Comparison of ENCODE assay signal across 8 mouse cellular contexts in the genomic region with DNA sequence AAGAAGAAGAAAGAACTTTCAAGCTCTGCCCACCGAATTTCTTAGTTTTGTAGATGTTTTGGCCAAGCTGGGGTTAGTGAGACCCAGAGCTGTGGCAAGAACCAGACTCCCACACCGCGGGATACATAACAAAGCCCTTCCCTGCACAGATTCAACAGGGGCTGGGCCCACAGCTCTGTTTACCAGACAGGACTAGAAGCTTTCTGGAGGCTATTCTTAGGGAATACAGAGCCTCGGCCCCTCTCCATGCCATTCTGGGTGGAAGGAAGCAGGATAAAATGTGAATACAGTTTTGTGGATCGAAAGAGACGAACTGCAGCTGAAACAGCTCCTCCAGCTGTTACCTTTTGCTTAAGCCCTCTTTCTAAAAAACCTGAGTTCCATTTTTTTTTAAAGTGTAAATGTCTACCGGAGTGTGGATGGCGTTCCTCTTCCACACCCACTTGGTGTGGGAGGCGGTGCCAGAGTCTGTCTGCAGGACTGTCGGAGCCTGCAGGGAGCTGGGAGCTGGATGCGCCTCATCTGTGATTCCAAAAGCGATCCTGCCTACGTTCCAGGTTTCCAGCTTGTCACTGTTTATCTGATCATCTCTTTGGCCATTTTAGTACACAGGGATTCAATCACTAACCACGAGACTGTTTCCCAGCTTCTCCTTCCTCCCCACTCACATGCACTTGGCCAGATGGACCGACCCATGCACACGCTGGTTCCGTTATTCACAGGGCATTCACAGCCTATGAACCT. TPM values are rescaled to one million over a fixed set of nuclear protein-coding genes. Genes with fewer than 3 reads are reported as not detected.
DNase-seq lines count a peak whose midpoint lies in the region; ATAC-seq and TF ChIP-seq lines count a peak whose summit lies in the region.

No protein-coding gene starts in this region.

- peak overlapping the region; percentile 69 for H3K4me3 ChIP-seq in cerebellum, adult 2 months (replicated peaks; ENCODE audit: insufficient read depth, low read depth, low read length)
- peak overlapping the region; percentile 92 for H3K4me3 ChIP-seq in megakaryocyte, embryonic 14.5 days (replicated peaks)
- H3K4me3 ChIP-seq in hindbrain, embryonic 14.5 days (replicated peaks; ENCODE audit: low read length): peak overlapping the region; percentile 50
- peak overlapping the region; percentile 52 for H3K4me3 ChIP-seq in limb, embryonic 15.5 days

- WGBS in cerebellum, adult 2 months: 22% methylated on average over 17 of the region's 17 CpGs
- WGBS in hindbrain, embryonic 14.5 days: 16% methylated on average over 17 of the region's 17 CpGs
- 16% methylated on average over 17 of the region's 17 CpGs for WGBS in limb, embryonic 15.5 days

- no peak for TF ChIP-seq CTCF in cerebellum, adult 2 months (IDR thresholded peaks at IDR 0.05; ENCODE audit: borderline replicate concordance, insufficient read depth, low read depth, low read length)

- H3K4me2 ChIP-seq in hindbrain, embryonic 14.5 days (replicated peaks): peak overlapping the region; percentile 87
- H3K4me2 ChIP-seq in limb, embryonic 15.5 days: peak overlapping the region; percentile 99

- no peaks in the 10 kb centered on the region for H3K36me3 ChIP-seq in megakaryocyte, embryonic 14.5 days (replicated peaks; ENCODE audit: low read length)
- H3K36me3 ChIP-seq in hindbrain, embryonic 14.5 days (replicated peaks; ENCODE audit: control insufficient read depth, insufficient read depth): no peaks in the 10 kb centered on the region
- H3K36me3 ChIP-seq in limb, embryonic 15.5 days: no peaks in the 10 kb centered on the region

- no peaks in the 10 kb centered on the region; the same call in 1 of the 2 replicates for H3K4me1 ChIP-seq in cerebellum, adult 2 months (ENCODE audit: control insufficient read depth, insufficient read depth, low read length)
- H3K4me1 ChIP-seq in megakaryocyte, embryonic 14.5 days: peaks cover 18% of the 10 kb centered on the region
- H3K4me1 ChIP-seq in hindbrain, embryonic 14.5 days (replicated peaks; ENCODE audit: control insufficient read depth, insufficient read depth, low read length): peaks cover 18% of the 10 kb centered on the region; the same call in 1 of the 2 replicates
- peaks cover 21% of the 10 kb centered on the region for H3K4me1 ChIP-seq in limb, embryonic 15.5 days

- H3K9me3 ChIP-seq in megakaryocyte, embryonic 14.5 days: peaks cover 17% of the 10 kb centered on the region
- no peaks in the 10 kb centered on the region for H3K9me3 ChIP-seq in hindbrain, embryonic 14.5 days (ENCODE audit: control insufficient read depth, low read length)
- no peaks in the 10 kb centered on the region for H3K9me3 ChIP-seq in limb, embryonic 15.5 days

- no peak for ATAC-seq in megakaryocyte, adult 5-6 weeks (ENCODE audit: poor library complexity, severe bottlenecking)
- peak; percentile 24; the same call in 1 of the 2 replicates for ATAC-seq in hindbrain, embryonic 14.5 days (ENCODE audit: low FRiP score)
- no peak for ATAC-seq in limb, embryonic 15.5 days (ENCODE audit: insufficient number of reproducible peaks, low FRiP score, low TSS enrichment, low read depth)

- no peaks in the 10 kb centered on the region for H3K27me3 ChIP-seq in cerebellum, adult 2 months (ENCODE audit: control insufficient read depth, insufficient read depth, low read length)
- peaks cover 76% of the 10 kb centered on the region for H3K27me3 ChIP-seq in megakaryocyte, embryonic 14.5 days (replicated peaks)
- peaks cover 9% of the 10 kb centered on the region; the same call in 1 of the 2 replicates for H3K27me3 ChIP-seq in hindbrain, embryonic 14.5 days (ENCODE audit: control insufficient read depth, insufficient read depth, low read length)
- peaks cover 52% of the 10 kb centered on the region for H3K27me3 ChIP-seq in limb, embryonic 15.5 days

- H3K27ac ChIP-seq in cerebellum, adult 2 months (ENCODE audit: insufficient read depth, low read length): no peak overlapping the region
- H3K27ac ChIP-seq in hindbrain, embryonic 14.5 days: peak overlapping the region; percentile 68; the same call in 1 of the 2 replicates
- H3K27ac ChIP-seq in limb, embryonic 15.5 days: no peak overlapping the region

- TF ChIP-seq POLR2A in cerebellum, adult 2 months (IDR thresholded peaks at IDR 0.05; ENCODE audit: borderline replicate concordance, insufficient read depth, low read length): no peak

- peak; percentile 10 to 22 for DNase-seq in cerebellum, adult 2 months
- no peak for DNase-seq in cerebellum, adult 11 months
- DNase-seq in hindbrain, embryonic 14.5 days (ENCODE audit: low spot score): no peak
- peak; percentile 79 for DNase-seq in right cerebral cortex, postnatal 25 days
- DNase-seq in c-Kit-positive CD71-positive TER-119-positive erythroid progenitor cells, embryonic 14.5 days (ENCODE audit: low spot score): no peak

- peak overlapping the region; percentile 60 for H3K9ac ChIP-seq in hindbrain, embryonic 14.5 days
- no peak overlapping the region; the same call in 1 of the 2 replicates for H3K9ac ChIP-seq in limb, embryonic 15.5 days

RNA-seq across cellular contexts. Expression of a gene that starts 1.4 kb away (rescaled TPM):
- 6.0 and 8.2 TPM in 2 replicates for polyA plus RNA-seq in cerebellum, adult 2 months (2012; rRNA removed)
- polyA plus RNA-seq in megakaryocyte, embryonic 14.5 days (2012; ENCODE audit: insufficient read depth, low replicate concordance): 0.13 TPM in 1 of 2 replicates, not detected in the other
- total RNA-seq in megakaryocyte, adult 5-6 weeks (2015): not detected in 2 replicates
- total RNA-seq in megakaryocyte, adult 5-6 weeks (2017): not detected in 2 replicates
- 6.8 and 7.6 TPM in 2 replicates for polyA plus RNA-seq in hindbrain, embryonic 14.5 days (2014; fragmentation: Nextera tagmentation; extraction: Ambion mirVana)
- polyA plus RNA-seq in limb, embryonic 15.5 days (2015; fragmentation: Nextera tagmentation; extraction: Ambion mirVana): 0.53 and 0.55 TPM in 2 replicates

Comparison
In these comparisons a context has a peak if more than half of its experiments do, and no peak if none do; other contexts are left out.
1. DNase-seq: peak in cerebellum, adult 2 months (2 of 2) and right cerebral cortex, postnatal 25 days (single experiment); none in cerebellum, adult 11 months (single experiment), hindbrain, embryonic 14.5 days (single experiment) and c-Kit-positive CD71-positive TER-119-positive erythroid progenitor cells, embryonic 14.5 days (single experiment).
2. Peak in every context shown above with its lines, with median percentiles within 50 percentile points of each other: H3K4me3 ChIP-seq.